Mouse (Mus musculus) hindbrain, embryonic 12.5 days (tissue): Measurements from ENCODE around the gene Ncoa6. TPM values are rescaled to one million over a fixed set of nuclear protein-coding genes. Genes with fewer than 3 reads are reported as not detected.

ENCODE experiments used
- ATAC-seq: fragments of 200-750 bp; cut with Nextera tagmentation; 2 replicates; pipeline ENCODE4 v1.8.0; 2017; ENCODE audit warnings: moderate TSS enrichment; ENCODE audit not compliant: low FRiP score
- H3K27ac ChIP-seq: fragments of 300-500 bp; sonication (generic); 2 replicates; pipeline ENCODE4 v1.5.1; 2016; ENCODE audit warnings: mild to moderate bottlenecking
- H3K27me3 ChIP-seq: fragments of 300-500 bp; sonication (generic); 2 replicates; pipeline ENCODE4 v1.6.1; 2016; ENCODE audit warnings: mild to moderate bottlenecking
- H3K36me3 ChIP-seq: fragments of 300-500 bp; sonication (generic); 2 replicates; pipeline ENCODE4 v1.6.1; 2016; ENCODE audit warnings: mild to moderate bottlenecking
- H3K4me1 ChIP-seq: fragments of 300-500 bp; sonication (generic); 2 replicates; pipeline ENCODE4 v1.6.1; 2016
- H3K4me2 ChIP-seq: fragments of 300-500 bp; sonication (generic); replicated peaks from 2 replicates; pipeline ENCODE4 v1.6.1; 2016; ENCODE audit warnings: mild to moderate bottlenecking
- H3K4me3 ChIP-seq: fragments of 300-500 bp; sonication (generic); 2 replicates; pipeline ENCODE4 v1.5.1; 2016; ENCODE audit warnings: mild to moderate bottlenecking
- H3K9ac ChIP-seq: fragments of 300-500 bp; sonication (generic); 2 replicates; pipeline ENCODE4 v1.6.1; 2016; ENCODE audit warnings: mild to moderate bottlenecking, moderate library complexity
- H3K9me3 ChIP-seq: fragments of 300-500 bp; sonication (generic); replicated peaks from 2 replicates; pipeline ENCODE4 v1.6.1; 2016; ENCODE audit warnings: mild to moderate bottlenecking
- WGBS: fragments of 180-500 bp; shearing (Covaris S2); methylation state at CpG from one replicate; pipeline ENCODE4 v1.1.7; 2016; 5-methylcytosine and 5-hydroxymethylcytosine counted together
- polyA plus RNA-seq: library from polyadenylated mRNA; unstranded; fragments of >200 nt; fragmentation: Nextera tagmentation; extraction: Ambion mirVana; gene quantifications from 2 replicates; pipeline ENCODE4 v1.2.1, GENCODE M21; 2016

Ncoa6 gene
- polyA plus RNA-seq, 1 experiment from 2014 or later: 31.6 TPM

DNA sequence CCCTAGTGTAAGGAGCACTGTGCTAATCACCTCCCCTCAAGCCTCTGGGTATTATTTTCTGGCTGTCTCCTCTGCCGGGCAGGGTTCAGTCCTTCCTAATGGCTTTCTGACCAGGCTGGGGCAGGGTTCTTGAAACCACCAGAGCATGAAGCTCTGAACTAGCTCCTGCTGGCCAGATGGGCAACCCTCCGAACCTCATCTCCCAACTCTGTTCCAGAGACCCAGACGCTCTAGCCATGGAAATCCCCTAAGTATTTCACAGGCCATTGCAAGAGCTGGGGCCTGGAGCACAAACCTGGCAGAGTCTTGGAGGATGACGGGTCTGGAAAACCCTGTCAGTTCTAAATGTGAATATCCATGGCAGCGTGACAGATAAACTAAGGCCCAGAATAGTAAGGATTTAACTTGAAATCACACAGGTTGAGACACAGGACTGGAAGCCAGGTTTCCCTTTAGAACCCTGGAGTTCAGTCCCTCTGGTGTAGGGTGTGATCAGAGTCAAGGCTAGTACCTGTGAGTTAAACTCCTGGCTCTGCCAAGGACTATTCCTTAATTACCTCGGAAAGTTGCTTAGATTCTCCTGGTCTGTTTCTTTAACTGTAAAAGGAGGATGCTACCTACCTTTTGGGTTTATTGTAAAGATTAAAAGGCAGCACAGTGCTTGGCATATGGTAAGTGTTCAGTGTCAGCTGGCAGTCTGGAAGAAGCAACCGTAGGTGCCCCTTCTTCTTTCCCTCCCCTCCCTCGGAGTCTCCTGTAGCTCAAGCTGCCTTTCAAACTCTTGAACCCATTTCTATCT lies 93.2 kb downstream of the Ncoa6 start, which contains the start of gene Trp53inp2:
Gene Trp53inp2, plus strand, starts transcription at position 799 of the 799 bp plus-strand sequence.
- H3K9ac ChIP-seq: peak within 1 kb of the TSS; percentile 94
- H3K4me2 ChIP-seq: peak within 1 kb of the TSS; percentile 81
- WGBS: 44% methylated on average over 8 of the region's 8 CpGs
- peaks cover 12% of the 10 kb centered on the region for H3K27me3 ChIP-seq
- peaks cover 4% of the 10 kb centered on the region; the same call in 1 of the 2 replicates for H3K36me3 ChIP-seq
- H3K4me3 ChIP-seq: peak within 1 kb of the TSS; percentile 76
- ATAC-seq: no peak
- peaks cover 30% of the 10 kb centered on the region for H3K4me1 ChIP-seq
- H3K9me3 ChIP-seq: no peaks in the 10 kb centered on the region
- H3K27ac ChIP-seq: peak within 1 kb of the TSS; percentile 99

DNA sequence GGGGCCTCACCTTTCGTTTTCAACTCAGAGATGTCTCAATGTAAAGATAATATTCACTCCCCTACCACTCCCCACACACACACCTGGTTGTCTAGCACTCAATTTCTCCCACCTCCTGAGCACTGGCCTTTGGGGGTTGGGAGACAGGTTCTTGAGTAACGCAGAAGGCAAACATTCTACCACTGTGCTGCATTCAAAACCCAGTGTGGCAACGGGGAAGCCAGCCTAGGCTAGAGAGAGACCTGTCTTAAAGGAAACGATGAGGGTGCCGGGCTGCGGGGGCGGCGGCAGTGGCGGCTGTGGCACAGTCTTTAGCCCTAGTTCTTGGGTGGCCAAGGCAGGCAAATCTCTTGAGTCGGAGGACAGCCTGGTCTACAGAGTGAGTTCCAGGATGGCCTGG lies 97.5 kb downstream of the Ncoa6 start:
- H3K9me3 ChIP-seq: no peaks in the 10 kb centered on the region
- H3K27ac ChIP-seq: no peak overlapping the region
- peaks cover 10% of the 10 kb centered on the region; the same call in 1 of the 2 replicates for H3K4me1 ChIP-seq
- 82% methylated on average over 10 of the region's 10 CpGs for WGBS
- ATAC-seq: no peak
- peaks cover 12% of the 10 kb centered on the region for H3K27me3 ChIP-seq
- no peaks in the 10 kb centered on the region for H3K36me3 ChIP-seq
- H3K4me3 ChIP-seq: no peak overlapping the region
- no peak overlapping the region for H3K4me2 ChIP-seq
- no peak overlapping the region for H3K9ac ChIP-seq

DNA sequence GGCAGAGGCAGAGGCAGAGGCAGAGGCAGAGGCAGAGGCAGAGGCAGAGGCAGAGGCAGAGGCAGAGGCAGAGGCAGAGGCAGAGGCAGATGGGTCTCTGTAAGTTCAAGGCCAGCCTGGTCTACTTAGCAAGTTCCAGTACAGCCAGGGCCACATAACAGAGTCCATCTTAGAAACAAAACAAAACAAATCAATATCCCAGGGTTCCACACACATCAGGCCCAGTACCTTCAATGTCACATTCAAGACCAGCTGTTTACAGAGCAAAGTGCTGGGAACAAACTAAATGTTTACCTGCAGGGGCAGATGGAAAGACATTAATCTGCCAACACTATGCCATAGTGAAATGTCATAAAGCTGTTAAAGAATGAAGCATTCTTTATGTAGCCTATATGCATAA lies 99.2 kb downstream of the Ncoa6 start:
- no peak for ATAC-seq
- Histone ChIP-seq H3K9me3 (no peaks in the 10 kb centered on the region), H3K36me3 (no peaks in the 10 kb centered on the region)

DNA sequence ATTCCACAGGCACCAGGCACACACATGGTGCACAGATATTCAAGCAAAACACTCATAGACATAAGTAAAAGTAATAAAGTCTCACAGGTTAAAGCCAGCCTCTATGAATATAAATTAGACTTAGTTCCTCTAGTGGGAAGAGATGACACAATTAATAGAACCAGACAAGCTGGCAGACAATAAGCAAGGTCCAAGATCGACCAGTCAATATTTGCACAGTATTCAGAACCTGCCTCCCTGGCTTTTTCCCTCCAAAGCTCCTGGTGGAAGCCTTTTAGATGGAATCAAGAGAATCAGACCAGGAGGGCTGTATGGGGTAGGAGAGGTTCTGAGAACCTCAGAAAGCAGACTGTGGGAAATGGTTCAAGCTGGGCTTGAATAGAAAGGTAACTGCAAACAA lies 99.8 kb downstream of the Ncoa6 start:
- no peak overlapping the region for H3K4me2 ChIP-seq
- no peak overlapping the region for H3K4me3 ChIP-seq
- H3K9me3 ChIP-seq: no peaks in the 10 kb centered on the region
- no peaks in the 10 kb centered on the region for H3K4me1 ChIP-seq
- no peaks in the 10 kb centered on the region for H3K27me3 ChIP-seq
- 70% methylated on average over 1 of the region's 1 CpGs for WGBS
- H3K9ac ChIP-seq: no peak overlapping the region
- no peaks in the 10 kb centered on the region for H3K36me3 ChIP-seq
- no peak overlapping the region for H3K27ac ChIP-seq
- ATAC-seq: no peak

More for the DNA sequence above, 99.2 kb downstream of the Ncoa6 start:
- Histone ChIP-seq H3K4me3 (no peak overlapping the region), H3K4me1 (no peaks in the 10 kb centered on the region), H3K4me2 (no peak overlapping the region), H3K27me3 (peaks cover 3% of the 10 kb centered on the region; the same call in 1 of the 2 replicates), H3K27ac (no peak overlapping the region), H3K9ac (no peak overlapping the region)

DNA sequence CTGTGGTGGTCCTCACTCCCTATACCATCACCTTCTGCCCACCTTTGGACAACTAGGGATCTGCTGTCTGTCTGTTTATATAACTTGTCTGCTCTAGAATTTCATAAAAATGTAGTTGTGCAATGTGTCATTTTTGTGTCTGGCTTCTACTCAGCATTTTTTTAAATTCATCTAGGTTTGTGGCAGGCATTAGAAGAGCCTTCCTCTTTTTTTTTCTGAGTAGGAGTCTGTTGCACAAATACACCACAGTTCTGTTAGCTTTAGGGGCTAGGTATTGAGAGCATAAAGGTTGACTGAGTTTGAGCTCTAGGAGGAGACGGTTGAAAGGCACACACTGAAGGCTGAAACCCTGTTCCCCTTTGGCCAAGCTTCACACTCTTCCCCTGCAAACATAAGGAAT lies 100.4 kb downstream of the Ncoa6 start:
- Histone ChIP-seq H3K9me3 (no peaks in the 10 kb centered on the region), H3K27me3 (no peaks in the 10 kb centered on the region), H3K4me3 (no peak overlapping the region), H3K4me2 (no peak overlapping the region), H3K9ac (no peak overlapping the region), H3K27ac (no peak overlapping the region), H3K4me1 (no peaks in the 10 kb centered on the region), H3K36me3 (no peaks in the 10 kb centered on the region)
- 85% methylated on average over 1 of the region's 1 CpGs for WGBS
- no peak for ATAC-seq

DNA sequence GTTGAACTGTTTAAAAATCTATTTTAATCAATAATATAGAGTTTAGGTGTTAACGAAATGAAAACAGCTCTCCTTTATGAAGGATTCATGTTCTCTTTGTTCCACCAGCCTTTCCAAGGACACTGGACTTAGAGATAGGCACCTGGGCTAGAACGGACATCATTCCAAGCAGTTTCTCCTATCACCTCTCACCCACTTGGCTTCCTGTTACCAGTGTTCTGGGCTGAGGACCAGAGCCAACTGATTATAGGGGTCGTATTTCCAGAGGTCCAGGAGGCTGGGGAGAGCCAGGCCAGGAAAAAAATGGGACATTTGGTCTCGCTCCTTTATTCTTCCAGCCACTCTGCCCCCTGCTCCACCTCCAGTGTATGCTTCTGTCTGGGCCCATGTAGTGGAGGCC lies 101.2 kb downstream of the Ncoa6 start:
- WGBS: 70% methylated on average over 4 of the region's 4 CpGs
- Histone ChIP-seq H3K27ac (no peak overlapping the region), H3K4me2 (no peak overlapping the region), H3K36me3 (no peaks in the 10 kb centered on the region), H3K4me3 (no peak overlapping the region), H3K9me3 (no peaks in the 10 kb centered on the region), H3K4me1 (no peaks in the 10 kb centered on the region), H3K9ac (no peak overlapping the region), H3K27me3 (no peaks in the 10 kb centered on the region)
- ATAC-seq: no peak

DNA sequence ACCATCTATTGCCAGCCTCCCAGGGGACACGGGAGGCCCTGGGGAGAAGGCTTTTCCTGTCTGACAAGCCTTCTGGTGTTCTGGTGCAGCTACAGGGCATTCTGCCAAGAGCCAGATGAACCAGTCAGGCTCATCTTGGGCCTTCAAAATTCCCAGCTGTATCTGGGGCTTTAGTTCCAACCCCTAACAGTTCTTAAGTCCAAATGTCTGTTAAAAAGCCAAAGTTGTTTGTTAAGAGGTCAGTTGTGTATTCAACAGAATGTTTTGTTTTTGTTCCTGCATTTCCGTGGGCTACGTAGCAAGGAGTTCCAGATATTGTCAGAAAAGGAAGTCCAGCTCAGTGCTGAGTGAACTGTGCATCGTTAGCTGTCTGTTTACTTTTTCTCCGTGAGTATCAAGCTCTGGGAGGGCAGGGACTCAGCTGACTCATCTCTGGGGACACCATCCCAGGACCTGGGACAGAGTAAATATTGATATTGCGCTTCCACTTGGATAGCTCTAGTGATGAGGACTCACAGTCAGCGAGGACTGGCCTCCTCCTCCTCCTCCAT lies 104.3 kb downstream of the Ncoa6 start:
- Histone ChIP-seq H3K9me3 (no peaks in the 10 kb centered on the region), H3K4me2 (no peak overlapping the region), H3K9ac (no peak overlapping the region), H3K4me1 (no peaks in the 10 kb centered on the region), H3K27ac (no peak overlapping the region), H3K36me3 (no peaks in the 10 kb centered on the region), H3K4me3 (no peak overlapping the region), H3K27me3 (no peaks in the 10 kb centered on the region)
- WGBS: 79% methylated on average over 7 of the region's 7 CpGs
- no peak for ATAC-seq

DNA sequence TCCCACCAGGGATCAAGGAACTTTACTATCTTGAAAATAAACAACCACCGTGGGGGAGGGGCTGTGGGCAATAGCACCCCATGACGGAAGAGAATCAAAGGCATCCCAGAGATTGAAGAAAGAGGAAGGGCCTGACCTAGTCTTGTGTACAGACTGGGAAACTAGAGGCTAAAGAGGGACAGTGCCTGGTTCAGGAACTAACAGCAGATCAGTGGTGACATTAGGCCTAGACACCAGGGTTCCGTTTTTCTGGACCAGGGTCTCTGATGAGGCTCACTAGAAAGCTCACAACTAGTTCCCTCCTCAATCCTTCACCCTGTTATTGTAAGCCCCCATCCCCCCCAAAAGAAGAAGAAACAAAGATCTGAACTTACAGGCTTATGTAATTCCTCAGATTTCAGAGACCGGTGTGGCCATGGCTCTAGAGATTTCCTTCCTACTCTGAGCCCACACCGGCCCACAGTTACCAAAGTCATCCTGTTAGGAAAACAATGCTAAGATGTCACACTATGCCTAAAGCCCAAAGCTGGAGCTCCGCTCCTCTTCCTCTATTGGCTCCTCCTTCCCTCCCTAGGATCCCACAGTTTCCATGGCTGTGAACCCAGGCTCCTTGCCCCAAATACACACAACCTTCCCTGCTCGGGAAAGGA lies 105.9 kb downstream of the Ncoa6 start:
- 77% methylated on average over 7 of the region's 7 CpGs for WGBS

DNA sequence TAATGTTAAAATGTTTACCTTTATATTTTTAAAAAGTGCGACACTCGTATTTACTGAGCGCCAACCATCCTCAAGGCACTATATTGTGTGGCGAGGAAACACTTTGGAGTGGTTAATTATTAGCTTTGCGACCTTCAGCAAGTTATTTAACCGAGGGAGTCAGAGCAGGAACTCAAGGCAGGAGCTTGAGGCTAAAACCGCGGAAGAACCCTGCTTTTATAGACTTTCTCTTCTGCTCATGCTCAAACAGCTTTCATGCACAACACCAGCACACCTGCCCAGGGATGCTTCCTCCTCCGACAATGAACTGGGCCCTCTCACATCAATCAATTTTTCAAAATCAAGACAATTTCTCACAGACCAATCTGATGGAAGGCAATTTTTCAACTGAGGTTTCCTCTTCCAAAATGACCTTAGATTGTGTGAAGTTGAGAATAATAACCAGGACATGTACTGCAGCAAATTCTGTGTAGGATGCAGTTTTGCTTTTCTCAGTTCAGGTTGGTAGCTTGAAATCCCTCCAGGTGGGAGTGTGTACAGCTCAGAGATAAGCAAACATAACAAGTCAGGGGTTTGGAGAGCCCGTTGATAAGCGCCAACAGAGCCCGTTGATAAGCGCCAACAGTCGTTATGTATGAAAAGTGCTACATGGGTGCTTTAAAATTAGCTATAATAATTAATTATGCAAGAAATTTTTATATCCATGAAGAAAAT lies 115.9 kb downstream of the Ncoa6 start:
- Histone ChIP-seq H3K4me2 (peak overlapping the region; percentile 84), H3K4me1 (peaks cover 11% of the 10 kb centered on the region), H3K27ac (no peak overlapping the region), H3K9me3 (no peaks in the 10 kb centered on the region), H3K36me3 (no peaks in the 10 kb centered on the region), H3K9ac (peak overlapping the region; percentile 85), H3K27me3 (no peaks in the 10 kb centered on the region), H3K4me3 (peak overlapping the region; percentile 84)
- ATAC-seq: peak; percentile 47
- WGBS: 36% methylated on average over 14 of the region's 14 CpGs

More for the DNA sequence above, 105.9 kb downstream of the Ncoa6 start:
- Histone ChIP-seq H3K27ac (no peak overlapping the region), H3K9me3 (no peaks in the 10 kb centered on the region), H3K9ac (no peak overlapping the region), H3K4me2 (no peak overlapping the region), H3K36me3 (no peaks in the 10 kb centered on the region), H3K27me3 (no peaks in the 10 kb centered on the region), H3K4me1 (no peaks in the 10 kb centered on the region), H3K4me3 (no peak overlapping the region)
- ATAC-seq: no peak

DNA sequence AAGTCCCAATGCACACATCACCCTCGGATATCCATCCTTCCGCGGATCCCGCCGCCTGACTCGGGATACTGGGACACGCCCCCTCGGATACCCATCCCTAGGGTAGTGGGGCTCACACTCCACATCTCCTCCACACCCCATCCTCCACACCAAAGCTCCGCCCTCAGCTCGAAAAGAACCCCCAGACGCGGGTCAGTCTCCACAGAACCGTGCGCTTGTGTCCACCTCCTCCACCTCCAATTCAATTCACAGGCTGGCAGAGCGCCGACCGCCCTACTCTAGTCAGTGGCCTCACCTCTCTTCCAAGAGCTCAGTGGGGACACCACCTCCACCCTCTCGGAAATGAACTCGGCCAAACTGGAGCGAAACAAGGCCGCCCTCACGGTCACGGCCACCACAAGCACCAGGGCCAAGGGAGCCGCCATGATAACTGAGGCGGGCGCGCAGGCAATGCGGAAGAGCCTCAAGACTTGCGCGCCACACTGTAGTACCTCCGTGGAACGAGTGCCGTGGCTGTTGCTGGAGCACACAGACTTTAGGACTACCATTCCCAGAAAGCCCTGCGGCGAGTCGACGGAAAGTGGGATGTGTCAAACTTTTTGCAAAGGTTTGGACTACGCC lies 116.6 kb downstream of the Ncoa6 start, which contains the start of gene Pigu:
Gene Pigu, minus strand, starts transcription at position 460 of the 621 bp plus-strand sequence.
- Histone ChIP-seq H3K4me3 (peak within 1 kb of the TSS; percentile 84), H3K36me3 (no peaks in the 10 kb centered on the region), H3K4me2 (peak within 1 kb of the TSS; percentile 84), H3K9ac (peak within 1 kb of the TSS; percentile 85), H3K27ac (peak within 1 kb of the TSS; percentile 86), H3K4me1 (peaks cover 11% of the 10 kb centered on the region), H3K9me3 (no peaks in the 10 kb centered on the region), H3K27me3 (no peaks in the 10 kb centered on the region)
- WGBS: under 1% methylated on average over 38 of the region's 38 CpGs
- peak; percentile 99 for ATAC-seq

DNA sequence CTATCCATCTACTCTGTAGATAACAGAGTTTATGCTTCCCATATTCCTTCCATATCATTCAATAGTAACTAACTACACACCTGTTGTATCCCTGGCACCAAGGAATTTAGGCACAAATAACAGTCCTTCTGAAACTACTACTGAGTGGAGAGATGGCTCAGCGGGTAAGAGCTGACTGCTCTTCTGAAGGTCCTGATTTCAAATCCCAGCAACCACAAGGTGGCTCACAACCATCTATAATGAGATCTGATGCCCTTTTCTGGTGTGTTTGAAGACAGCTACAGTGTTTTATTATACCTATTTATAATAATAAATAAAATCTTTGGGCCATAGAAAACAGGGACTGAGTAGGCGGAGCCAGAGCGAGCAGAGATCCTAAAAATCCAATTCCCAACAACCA lies 119.3 kb downstream of the Ncoa6 start:
- no peak overlapping the region for H3K4me2 ChIP-seq
- peaks cover 11% of the 10 kb centered on the region for H3K4me1 ChIP-seq
- no peak overlapping the region for H3K4me3 ChIP-seq
- no peak overlapping the region for H3K9ac ChIP-seq
- H3K9me3 ChIP-seq: no peaks in the 10 kb centered on the region
- WGBS: 94% methylated on average over 3 of the region's 3 CpGs
- H3K27me3 ChIP-seq: no peaks in the 10 kb centered on the region
- no peaks in the 10 kb centered on the region for H3K36me3 ChIP-seq
- no peak overlapping the region for H3K27ac ChIP-seq
- ATAC-seq: no peak

DNA sequence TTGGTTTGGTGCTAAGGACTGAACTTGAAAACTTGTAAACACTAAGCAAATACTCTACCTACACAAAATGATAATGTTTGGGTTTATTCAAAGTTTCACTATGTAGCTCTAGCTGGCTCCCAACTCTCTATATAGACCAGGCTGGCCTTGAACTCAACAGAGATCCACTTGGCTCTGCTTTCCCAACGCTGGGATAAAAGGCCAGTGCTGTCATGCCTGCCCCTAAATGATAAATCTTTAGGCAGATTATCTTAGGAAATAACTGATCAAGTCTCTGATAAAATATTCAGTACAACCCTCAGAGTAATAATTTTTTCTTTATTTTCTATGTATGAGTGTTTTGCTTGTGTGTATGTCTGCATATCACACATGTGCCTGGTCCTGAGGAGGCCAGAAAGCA lies 127.0 kb downstream of the Ncoa6 start:
- Histone ChIP-seq H3K9ac (no peak overlapping the region), H3K4me1 (no peaks in the 10 kb centered on the region), H3K36me3 (peaks cover 17% of the 10 kb centered on the region; the same call in 1 of the 2 replicates), H3K4me2 (no peak overlapping the region), H3K4me3 (no peak overlapping the region), H3K27me3 (no peaks in the 10 kb centered on the region), H3K27ac (no peak overlapping the region), H3K9me3 (no peaks in the 10 kb centered on the region)
- WGBS: 84% methylated on average over 1 of the region's 1 CpGs
- ATAC-seq: no peak
